Mouse (Mus musculus) liver, embryonic 14.5 days (tissue): ENCODE measurements around the gene Hspb11.

Experiments used
- CTCF ChIP-seq: IDR thresholded peaks from 2 replicates; pipeline ENCODE4 v1.5.1; 2016; ENCODE audit warnings: antibody characterized with exemption, low read depth, control low read depth
- EP300 ChIP-seq: IDR thresholded peaks from 2 replicates; pipeline ENCODE4 v1.6.1; 2016; ENCODE audit warnings: antibody characterized with exemption, low read depth

- TF ChIP-seq EP300 (no peak), CTCF (peak; percentile 68)
Measured at GRCm38 (mm10) chr4:107250494-107250893, 2.9 kb upstream of the Hspb11 start.
